Mouse (Mus musculus) liver, adult 2 months (tissue): ENCODE measurements around the gene Irak4.

Experiments
- CTCF ChIP-seq: fragments of 200-500 bp; IDR thresholded peaks from 2 replicates; pipeline ENCODE4 v1.5.1; 2011; ENCODE audit warnings: low read depth, low read length, control low read depth
- POLR2A ChIP-seq: fragments of 200-500 bp; IDR thresholded peaks from 2 replicates; pipeline ENCODE4 v1.6.1; 2011; ENCODE audit warnings: low read length, control low read depth; ENCODE audit not compliant: insufficient read depth; ENCODE audit errors: extremely low read depth

GRCm38 (mm10) chr15:94591356-94591755, 47.9 kb downstream of the Irak4 start:
- TF ChIP-seq POLR2A (no peak), CTCF (no peak)
